Mouse (Mus musculus) gastrocnemius, postnatal 10 days (tissue): ENCODE results near the gene Pkd1. TPM values are rescaled to one million over a fixed set of nuclear protein-coding genes. Genes with fewer than 3 reads are reported as not detected.

ENCODE experiments used
- DNase-seq: peaks from one replicate; pipeline ENCODE4 v3.0.0; 2021; ENCODE audit warnings: mixed read lengths
- total RNA-seq, 2 experiments: library from RNA; stranded (reverse); gene quantifications; 2 replicates each; pipeline ENCODE4 v1.2.3; 2021

Pkd1 gene
- total RNA-seq, 2 experiments from 2014 or later: 34.6 to 49.1 TPM

GRCm38 (mm10) chr17:24567034-24567779, 17.6 kb downstream of the Pkd1 start:
- DNase-seq: peak; percentile 44

GRCm38 (mm10) chr17:24569837-24570236, 20.2 kb downstream of the Pkd1 start:
- no peak for DNase-seq

- no peak for DNase-seq
These were observed 23.1 kb downstream of the Pkd1 start for GRCm38 (mm10) chr17:24572651-24573245.

- no peak for DNase-seq
These were observed 24.2 kb downstream of the Pkd1 start for GRCm38 (mm10) chr17:24573811-24574210.

GRCm38 (mm10) chr17:24579532-24579931, 29.9 kb downstream of the Pkd1 start:
- no peak for DNase-seq

- DNase-seq: no peak
These were observed 30.7 kb downstream of the Pkd1 start for GRCm38 (mm10) chr17:24580287-24580686.

- no peak for DNase-seq
These were observed 34.2 kb downstream of the Pkd1 start for GRCm38 (mm10) chr17:24583599-24584460.

- no peak for DNase-seq
These were observed 34.9 kb downstream of the Pkd1 start for GRCm38 (mm10) chr17:24584520-24584919.

- DNase-seq: no peak
These were observed 36.9 kb downstream of the Pkd1 start for GRCm38 (mm10) chr17:24586532-24586931.

- DNase-seq: no peak
These were observed 41.3 kb downstream of the Pkd1 start for GRCm38 (mm10) chr17:24590943-24591342.

- no peak for DNase-seq
These were observed 42.1 kb downstream of the Pkd1 start for GRCm38 (mm10) chr17:24591695-24592094.

GRCm38 (mm10) chr17:24593248-24593647, 43.6 kb downstream of the Pkd1 start:
- no peak for DNase-seq

GRCm38 (mm10) chr17:24593992-24594890, 44.6 kb downstream of the Pkd1 start:
- DNase-seq: no peak

- peak; percentile 35 for DNase-seq
These were observed 45.8 kb downstream of the Pkd1 start for GRCm38 (mm10) chr17:24595126-24596072.

GRCm38 (mm10) chr17:24596073-24596466, 46.4 kb downstream of the Pkd1 start:
- DNase-seq: no peak

GRCm38 (mm10) chr17:24596471-24597183, 47.0 kb downstream of the Pkd1 start:
- DNase-seq: no peak

GRCm38 (mm10) chr17:24597989-24598388, 48.4 kb downstream of the Pkd1 start:
- DNase-seq: no peak

GRCm38 (mm10) chr17:24600502-24600901, 50.9 kb downstream of the Pkd1 start:
- no peak for DNase-seq

- no peak for DNase-seq
These were observed 54.3 kb downstream of the Pkd1 start for GRCm38 (mm10) chr17:24603961-24604360.

- no peak for DNase-seq
These were observed 54.9 kb downstream of the Pkd1 start for GRCm38 (mm10) chr17:24604557-24604956.
